Mouse (Mus musculus) forebrain, embryonic 15.5 days (tissue): Measurements from ENCODE around the gene Grhpr. TPM values are rescaled to one million over a fixed set of nuclear protein-coding genes. Genes with fewer than 3 reads are reported as not detected.
A peak's percentile ranks its signal among the peaks of the same experiment; 100 is the strongest.

Experiments
- ATAC-seq: fragments of 200-750 bp; cut with Nextera tagmentation; replicated peaks from 2 replicates; pipeline ENCODE4 v1.8.0; 2017; ENCODE audit warnings: mild to moderate bottlenecking, moderate TSS enrichment, moderate library complexity
- H3K27ac ChIP-seq: fragments of 300-500 bp; sonication (generic); replicated peaks from 2 replicates; pipeline ENCODE4 v1.5.1; 2015; ENCODE audit warnings: mild to moderate bottlenecking, inconsistent platforms
- H3K27me3 ChIP-seq: fragments of 300-500 bp; sonication (generic); 2 replicates; pipeline ENCODE4 v1.6.1; 2015; ENCODE audit warnings: inconsistent platforms
- H3K36me3 ChIP-seq: fragments of 300-500 bp; sonication (generic); 2 replicates; pipeline ENCODE4 v1.6.1; 2015; ENCODE audit warnings: mild to moderate bottlenecking, inconsistent platforms
- H3K4me1 ChIP-seq: fragments of 300-500 bp; sonication (generic); 2 replicates; pipeline ENCODE4 v1.6.1; 2015; ENCODE audit warnings: inconsistent platforms
- H3K4me2 ChIP-seq: fragments of 300-500 bp; sonication (generic); replicated peaks from 2 replicates; pipeline ENCODE4 v1.6.1; 2015; ENCODE audit warnings: mild to moderate bottlenecking, inconsistent platforms
- H3K4me3 ChIP-seq: fragments of 300-500 bp; sonication (generic); 2 replicates; pipeline ENCODE4 v1.5.1; 2015; ENCODE audit warnings: mild to moderate bottlenecking, inconsistent platforms
- H3K9ac ChIP-seq: fragments of 300-500 bp; sonication (generic); replicated peaks from 2 replicates; pipeline ENCODE4 v1.6.1; 2015; ENCODE audit warnings: mild to moderate bottlenecking, inconsistent platforms
- H3K9me3 ChIP-seq: fragments of 300-500 bp; sonication (generic); 2 replicates; pipeline ENCODE4 v1.6.1; 2016; ENCODE audit warnings: inconsistent platforms
- WGBS: fragments of 180-500 bp; shearing (Covaris S2); methylation state at CpG from one replicate; pipeline ENCODE4 v1.1.7; 2015; ENCODE audit warnings: mixed read lengths; 5-methylcytosine and 5-hydroxymethylcytosine counted together
- polyA plus RNA-seq: library from polyadenylated mRNA; unstranded; fragments of >200 nt; fragmentation: Nextera tagmentation; extraction: Ambion mirVana; gene quantifications from 2 replicates; pipeline ENCODE4 v1.2.1, GENCODE M21; 2015

Grhpr gene
- polyA plus RNA-seq, 1 experiment from 2014 or later: 21.1 TPM

GRCm38 (mm10) chr4:44953041-44953440 lies 28.2 kb upstream of the Grhpr start:
- no peaks in the 10 kb centered on the region for H3K4me1 ChIP-seq
- no peaks in the 10 kb centered on the region for H3K36me3 ChIP-seq
- no peak overlapping the region for H3K4me3 ChIP-seq
- no peaks in the 10 kb centered on the region for H3K27me3 ChIP-seq
- no peaks in the 10 kb centered on the region for H3K9me3 ChIP-seq
- WGBS: 84% methylated on average over 9 of the region's 9 CpGs
- H3K4me2 ChIP-seq: no peak overlapping the region
- H3K9ac ChIP-seq: no peak overlapping the region
- no peak for ATAC-seq
- H3K27ac ChIP-seq: no peak overlapping the region

- no peak for ATAC-seq
- WGBS: 89% methylated on average over 9 of the region's 9 CpGs
- Histone ChIP-seq H3K4me2 (no peak overlapping the region), H3K9me3 (no peaks in the 10 kb centered on the region), H3K4me3 (no peak overlapping the region), H3K36me3 (no peaks in the 10 kb centered on the region), H3K9ac (no peak overlapping the region), H3K27ac (no peak overlapping the region), H3K4me1 (no peaks in the 10 kb centered on the region), H3K27me3 (no peaks in the 10 kb centered on the region)
Measured at GRCm38 (mm10) chr4:44958776-44959175, 22.4 kb upstream of the Grhpr start.

- Histone ChIP-seq H3K27me3 (no peaks in the 10 kb centered on the region), H3K9me3 (no peaks in the 10 kb centered on the region), H3K4me3 (no peak overlapping the region), H3K27ac (no peak overlapping the region), H3K4me1 (no peaks in the 10 kb centered on the region), H3K9ac (no peak overlapping the region), H3K4me2 (no peak overlapping the region), H3K36me3 (no peaks in the 10 kb centered on the region)
- 94% methylated on average over 13 of the region's 13 CpGs for WGBS
- ATAC-seq: no peak
Measured at GRCm38 (mm10) chr4:44959220-44959619, 22.0 kb upstream of the Grhpr start.

GRCm38 (mm10) chr4:44963156-44963555 lies 18.0 kb upstream of the Grhpr start:
- H3K9me3 ChIP-seq: no peaks in the 10 kb centered on the region
- no peak overlapping the region for H3K4me3 ChIP-seq
- no peak for ATAC-seq
- H3K4me2 ChIP-seq: no peak overlapping the region
- no peaks in the 10 kb centered on the region for H3K4me1 ChIP-seq
- H3K9ac ChIP-seq: no peak overlapping the region
- H3K27ac ChIP-seq: no peak overlapping the region
- no peaks in the 10 kb centered on the region for H3K36me3 ChIP-seq
- 73% methylated on average over 11 of the region's 11 CpGs for WGBS
- no peaks in the 10 kb centered on the region for H3K27me3 ChIP-seq

GRCm38 (mm10) chr4:44965175-44965574 lies 16.0 kb upstream of the Grhpr start:
- no peak overlapping the region for H3K9ac ChIP-seq
- H3K36me3 ChIP-seq: no peaks in the 10 kb centered on the region
- 82% methylated on average over 2 of the region's 2 CpGs for WGBS
- H3K4me1 ChIP-seq: no peaks in the 10 kb centered on the region
- H3K9me3 ChIP-seq: no peaks in the 10 kb centered on the region
- H3K4me3 ChIP-seq: no peak overlapping the region
- no peak overlapping the region for H3K4me2 ChIP-seq
- no peak overlapping the region for H3K27ac ChIP-seq
- no peak for ATAC-seq
- no peaks in the 10 kb centered on the region for H3K27me3 ChIP-seq

- H3K9ac ChIP-seq: no peak overlapping the region
- WGBS: 83% methylated on average over 3 of the region's 3 CpGs
- H3K4me2 ChIP-seq: no peak overlapping the region
- H3K9me3 ChIP-seq: no peaks in the 10 kb centered on the region
- H3K27ac ChIP-seq: no peak overlapping the region
- no peak for ATAC-seq
- no peaks in the 10 kb centered on the region for H3K4me1 ChIP-seq
- no peaks in the 10 kb centered on the region for H3K27me3 ChIP-seq
- H3K36me3 ChIP-seq: no peaks in the 10 kb centered on the region
- no peak overlapping the region for H3K4me3 ChIP-seq
Measured at GRCm38 (mm10) chr4:44965736-44966135, 15.5 kb upstream of the Grhpr start.

- Histone ChIP-seq H3K9me3 (no peaks in the 10 kb centered on the region), H3K27ac (no peak overlapping the region), H3K4me2 (no peak overlapping the region), H3K27me3 (no peaks in the 10 kb centered on the region), H3K36me3 (no peaks in the 10 kb centered on the region), H3K9ac (no peak overlapping the region), H3K4me1 (no peaks in the 10 kb centered on the region), H3K4me3 (no peak overlapping the region)
- WGBS: 87% methylated on average over 8 of the region's 8 CpGs
- ATAC-seq: no peak
Measured at GRCm38 (mm10) chr4:44967402-44967801, 13.8 kb upstream of the Grhpr start.

- H3K4me1 ChIP-seq: peaks cover 5% of the 10 kb centered on the region; the same call in 1 of the 2 replicates
- H3K9ac ChIP-seq: no peak overlapping the region
- no peaks in the 10 kb centered on the region for H3K27me3 ChIP-seq
- H3K4me2 ChIP-seq: no peak overlapping the region
- WGBS: 96% methylated on average over 7 of the region's 7 CpGs
- no peak overlapping the region for H3K4me3 ChIP-seq
- ATAC-seq: no peak
- no peak overlapping the region for H3K27ac ChIP-seq
- H3K36me3 ChIP-seq: no peaks in the 10 kb centered on the region
- no peaks in the 10 kb centered on the region for H3K9me3 ChIP-seq
Measured at GRCm38 (mm10) chr4:44970056-44970455, 11.1 kb upstream of the Grhpr start.

GRCm38 (mm10) chr4:44970612-44971110 lies 10.5 kb upstream of the Grhpr start:
- H3K9me3 ChIP-seq: no peaks in the 10 kb centered on the region
- H3K4me3 ChIP-seq: no peak overlapping the region
- no peaks in the 10 kb centered on the region for H3K27me3 ChIP-seq
- 22% methylated on average over 10 of the region's 10 CpGs for WGBS
- H3K36me3 ChIP-seq: no peaks in the 10 kb centered on the region
- no peak overlapping the region for H3K9ac ChIP-seq
- no peak for ATAC-seq
- no peak overlapping the region for H3K27ac ChIP-seq
- H3K4me2 ChIP-seq: no peak overlapping the region
- H3K4me1 ChIP-seq: peaks cover 5% of the 10 kb centered on the region; the same call in 1 of the 2 replicates

GRCm38 (mm10) chr4:44973450-44973849 lies 7.7 kb upstream of the Grhpr start:
- ATAC-seq: peak; percentile 48
- Histone ChIP-seq H3K36me3 (no peaks in the 10 kb centered on the region), H3K4me2 (peak overlapping the region; percentile 25), H3K9me3 (no peaks in the 10 kb centered on the region), H3K4me1 (peaks cover 5% of the 10 kb centered on the region; the same call in 1 of the 2 replicates), H3K4me3 (peak overlapping the region; percentile 18; the same call in 1 of the 2 replicates), H3K9ac (no peak overlapping the region), H3K27me3 (no peaks in the 10 kb centered on the region), H3K27ac (no peak overlapping the region)
- WGBS: 11% methylated on average over 9 of the region's 9 CpGs

- no peaks in the 10 kb centered on the region for H3K9me3 ChIP-seq
- no peak; the same call in 1 of the 2 replicates for ATAC-seq
- peak overlapping the region; percentile 25 for H3K4me2 ChIP-seq
- H3K27ac ChIP-seq: no peak overlapping the region
- peaks cover 5% of the 10 kb centered on the region; the same call in 1 of the 2 replicates for H3K4me1 ChIP-seq
- H3K9ac ChIP-seq: no peak overlapping the region
- no peaks in the 10 kb centered on the region for H3K27me3 ChIP-seq
- 53% methylated on average over 14 of the region's 14 CpGs for WGBS
- H3K36me3 ChIP-seq: no peaks in the 10 kb centered on the region
- H3K4me3 ChIP-seq: peak overlapping the region; percentile 18; the same call in 1 of the 2 replicates
Measured at GRCm38 (mm10) chr4:44973871-44974270, 7.3 kb upstream of the Grhpr start.

GRCm38 (mm10) chr4:44974331-44974730 lies 6.9 kb upstream of the Grhpr start:
- Histone ChIP-seq H3K27me3 (no peaks in the 10 kb centered on the region), H3K9ac (no peak overlapping the region), H3K4me3 (no peak overlapping the region), H3K4me2 (no peak overlapping the region), H3K36me3 (no peaks in the 10 kb centered on the region), H3K4me1 (peaks cover 5% of the 10 kb centered on the region; the same call in 1 of the 2 replicates), H3K9me3 (no peaks in the 10 kb centered on the region), H3K27ac (no peak overlapping the region)
- WGBS: 78% methylated on average over 8 of the region's 8 CpGs
- no peak for ATAC-seq

GRCm38 (mm10) chr4:44976026-44976615 lies 5.1 kb upstream of the Grhpr start:
- Histone ChIP-seq H3K36me3 (no peaks in the 10 kb centered on the region), H3K27ac (no peak overlapping the region), H3K9ac (no peak overlapping the region), H3K4me2 (no peak overlapping the region), H3K27me3 (no peaks in the 10 kb centered on the region), H3K4me3 (no peak overlapping the region), H3K4me1 (peaks cover 9% of the 10 kb centered on the region), H3K9me3 (no peaks in the 10 kb centered on the region)
- WGBS: 84% methylated on average over 6 of the region's 6 CpGs
- no peak for ATAC-seq
